Mouse (Mus musculus): Measurements from ENCODE around the gene Gnl2. TPM values are rescaled to one million over a fixed set of nuclear protein-coding genes. Genes with fewer than 3 reads are reported as not detected.

Gnl2 gene
- total and polyA plus RNA-seq, 3 experiments: 83.9 to 226 (median 110) TPM

GRCm38 (mm10) chr4:125004886-125005285 is 11.5 kb upstream of the Gnl2 start:
- Histone ChIP-seq H3K27me3 (ENCODE audit: control insufficient read depth in 1 of 2, insufficient read depth in 2 of 2, low read length in 2 of 2) (peaks cover 0 to 8% of the 10 kb centered on the region in 2 experiments; a peak in 2 of 4 replicates), H3K79me2 (ENCODE audit: control insufficient read depth, insufficient read depth, low read length, poor library complexity) (no peaks in the 10 kb centered on the region), H3K4me3 (ENCODE audit: control insufficient read depth in 1 of 2, insufficient read depth in 1 of 2, low read depth in 2 of 2, low read length in 2 of 2) (no peak overlapping the region), H3K36me3 (ENCODE audit: control insufficient read depth in 1 of 2, insufficient read depth in 2 of 2, low read length in 2 of 2) (no peaks in the 10 kb centered on the region), H3K9ac (ENCODE audit: control insufficient read depth, low read depth, low read length, poor library complexity, severe bottlenecking) (no peak overlapping the region), H3K9me3 (replicated peaks; ENCODE audit: insufficient read depth, low read length) (no peaks in the 10 kb centered on the region), H3K4me1 (ENCODE audit: control insufficient read depth in 1 of 2, insufficient read depth in 2 of 2, low read length in 2 of 2) (no peaks in the 10 kb centered on the region), H3K27ac (ENCODE audit: control insufficient read depth, low read depth, low read length) (no peak overlapping the region)
- no peak for DNase-seq (ENCODE audit: low read depth, low spot score)
- TF ChIP-seq ETS1 (IDR thresholded peaks at IDR 0.05; ENCODE audit: low read depth, low read length): no peak
- TF ChIP-seq USF1 (IDR thresholded peaks at IDR 0.05; ENCODE audit: low read depth, low read length): no peak
- no peak for TF ChIP-seq GABPA (IDR thresholded peaks at IDR 0.05; ENCODE audit: low read depth, low read length)

- DNase-seq (ENCODE audit: low read depth, low spot score): no peak
- no peak for TF ChIP-seq GATA1 (IDR thresholded peaks at IDR 0.05; ENCODE audit: low read depth, low read length)
- TF ChIP-seq RAD21 (IDR thresholded peaks at IDR 0.05; ENCODE audit: low read depth, low read length): no peak
- TF ChIP-seq MAZ (IDR thresholded peaks at IDR 0.05; ENCODE audit: low read depth, low read length): no peak
- TF ChIP-seq POLR2AphosphoS2 (IDR thresholded peaks at IDR 0.05; ENCODE audit: low read length): no peak
- TF ChIP-seq GABPA (IDR thresholded peaks at IDR 0.05; ENCODE audit: low read depth, low read length): no peak
- TF ChIP-seq KAT2A (conservative IDR thresholded peaks at IDR 0.05; ENCODE audit: low read depth, low read length): no peak
- no peak for TF ChIP-seq SMC3 (IDR thresholded peaks at IDR 0.05; ENCODE audit: low read depth, low read length)
- Histone ChIP-seq H3K27ac (ENCODE audit: control insufficient read depth, low read depth, low read length) (no peak overlapping the region), H3K9ac (ENCODE audit: control insufficient read depth, low read depth, low read length, poor library complexity, severe bottlenecking) (no peak overlapping the region), H3K79me2 (ENCODE audit: control insufficient read depth, insufficient read depth, low read length, poor library complexity) (no peaks in the 10 kb centered on the region), H3K4me1 (ENCODE audit: control insufficient read depth in 1 of 2, insufficient read depth in 2 of 2, low read length in 2 of 2) (no peaks in the 10 kb centered on the region), H3K9me3 (replicated peaks; ENCODE audit: insufficient read depth, low read length) (no peaks in the 10 kb centered on the region), H3K36me3 (ENCODE audit: control insufficient read depth in 1 of 2, insufficient read depth in 2 of 2, low read length in 2 of 2) (no peaks in the 10 kb centered on the region), H3K27me3 (ENCODE audit: control insufficient read depth in 1 of 2, insufficient read depth in 2 of 2, low read length in 2 of 2) (peaks cover 0 to 7% of the 10 kb centered on the region in 2 experiments; a peak in 2 of 4 replicates), H3K4me3 (ENCODE audit: control insufficient read depth in 1 of 2, insufficient read depth in 1 of 2, low read depth in 2 of 2, low read length in 2 of 2) (no peak overlapping the region)
These were observed 8.9 kb upstream of the Gnl2 start for GRCm38 (mm10) chr4:125007460-125007859.

- TF ChIP-seq E2F4 (IDR thresholded peaks at IDR 0.05; ENCODE audit: borderline replicate concordance, low read depth, low read length) (no peak), SIN3A (IDR thresholded peaks at IDR 0.05; ENCODE audit: low read length) (no peak), RAD21 (IDR thresholded peaks at IDR 0.05; ENCODE audit: low read depth, low read length) (no peak), ZMIZ1 (IDR thresholded peaks at IDR 0.05; ENCODE audit: low read depth, low read length) (no peak), ZC3H11A (IDR thresholded peaks at IDR 0.05; ENCODE audit: low read depth, low read length) (no peak), ZKSCAN1 (IDR thresholded peaks at IDR 0.05; ENCODE audit: low read depth, low read length) (no peak), UBTF (IDR thresholded peaks at IDR 0.05; ENCODE audit: borderline replicate concordance, insufficient read depth, low read depth, low read length) (no peak), RCOR1 (IDR thresholded peaks at IDR 0.05; ENCODE audit: low read depth, low read length) (no peak), HCFC1 (IDR thresholded peaks at IDR 0.05; ENCODE audit: low read depth, low read length) (no peak), MAX (IDR thresholded peaks at IDR 0.05; ENCODE audit: low read length) (no peak), ETS1 (IDR thresholded peaks at IDR 0.05; ENCODE audit: low read depth, low read length) (no peak), MYB (IDR thresholded peaks at IDR 0.05; ENCODE audit: low read depth, low read length) (no peak), USF1 (IDR thresholded peaks at IDR 0.05; ENCODE audit: low read depth, low read length) (no peak), TAL1 (IDR thresholded peaks at IDR 0.05; ENCODE audit: low read length) (no peak), CHD2 (IDR thresholded peaks at IDR 0.05; ENCODE audit: low read length) (no peak), NELFE (IDR thresholded peaks at IDR 0.05; ENCODE audit: low read depth, low read length) (no peak), MXI1 (IDR thresholded peaks at IDR 0.05; ENCODE audit: low read depth, low read length) (no peak), EP300 (IDR thresholded peaks at IDR 0.05; ENCODE audit: low read depth in 1 of 2, low read length in 2 of 2) (no peak)
These were observed 8.2 kb upstream of the Gnl2 start for GRCm38 (mm10) chr4:125008220-125008619.

More at GRCm38 (mm10) chr4:125008220-125008619, 8.2 kb upstream of the Gnl2 start:
- Histone ChIP-seq H3K79me2 (ENCODE audit: control insufficient read depth, insufficient read depth, low read length, poor library complexity) (no peaks in the 10 kb centered on the region), H3K9me3 (replicated peaks; ENCODE audit: insufficient read depth, low read length) (no peaks in the 10 kb centered on the region), H3K27ac (ENCODE audit: control insufficient read depth, low read depth, low read length) (no peak overlapping the region), H3K4me1 (ENCODE audit: control insufficient read depth in 1 of 2, insufficient read depth in 2 of 2, low read length in 2 of 2) (no peaks in the 10 kb centered on the region), H3K36me3 (ENCODE audit: control insufficient read depth in 1 of 2, insufficient read depth in 2 of 2, low read length in 2 of 2) (no peaks in the 10 kb centered on the region), H3K4me3 (ENCODE audit: control insufficient read depth in 1 of 2, insufficient read depth in 1 of 2, low read depth in 2 of 2, low read length in 2 of 2) (no peak overlapping the region), H3K27me3 (ENCODE audit: control insufficient read depth in 1 of 2, insufficient read depth in 2 of 2, low read length in 2 of 2) (peaks cover 0 to 11% of the 10 kb centered on the region in 2 experiments; a peak in 2 of 4 replicates), H3K9ac (ENCODE audit: control insufficient read depth, low read depth, low read length, poor library complexity, severe bottlenecking) (no peak overlapping the region)
- no peak for DNase-seq (ENCODE audit: low read depth, low spot score)
